Mouse (Mus musculus): ENCODE measurements around the gene Rhbdf1.

DNA sequence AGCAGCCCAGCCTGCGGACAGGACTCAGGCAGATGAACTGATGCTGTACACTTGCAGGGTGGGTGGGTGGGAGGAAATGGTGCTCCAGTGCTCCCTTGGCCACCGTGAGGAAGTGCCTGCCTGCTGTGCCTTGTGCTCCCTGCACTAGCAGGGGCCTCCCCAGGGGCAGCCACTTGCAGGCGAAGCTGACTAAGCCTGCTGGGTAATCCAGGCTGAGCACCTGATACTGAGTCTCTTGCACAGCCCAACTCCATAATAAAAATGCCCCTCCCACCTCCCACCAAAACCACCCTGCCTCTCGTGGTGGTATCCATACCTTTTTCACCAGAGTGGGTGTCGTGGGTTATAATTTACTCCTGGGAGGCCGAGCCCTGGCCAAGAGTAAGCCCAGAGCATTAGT, 22.9 kb downstream of the Rhbdf1 start:
- TF ChIP-seq CTCF (IDR thresholded peaks at IDR 0.05; ENCODE audit: borderline replicate concordance, insufficient read depth, low read length) (no peak), POLR2A (IDR thresholded peaks at IDR 0.05; ENCODE audit: low read depth, low read length) (no peak)

Data from embryonic fibroblast, embryonic 13.5 days (primary cell).